Mouse (Mus musculus): ENCODE measurements at regions not wholly inside any gene's neighbourhood (a gene's known extent, or its start where the extent isn't known, plus 50 kb on each side); places are given as distances from the start of the nearest gene placed in this dataset.

GRCm38 (mm10) chr16:70644695-70645279 is 331.0 kb downstream of the Gbe1 start:
- no peak for DNase-seq (ENCODE audit: extremely low read depth)
- Histone ChIP-seq H3K4me2 (ENCODE audit: insufficient read depth, low read depth, poor library complexity, severe bottlenecking) (no peak overlapping the region), H3K9me3 (replicated peaks; ENCODE audit: low read length) (peaks cover 65% of the 10 kb centered on the region), H3K4me1 (ENCODE audit: control insufficient read depth in 1 of 2, insufficient read depth in 2 of 2) (no peaks in the 10 kb centered on the region), H3K4me3 (replicated peaks in 1 of 3; ENCODE audit: low read depth in 2 of 3, low read length in 2 of 3, poor library complexity in 1 of 3) (no peak overlapping the region), H3K79me2 (replicated peaks; ENCODE audit: control insufficient read depth, extremely low read depth, insufficient read depth, poor library complexity, severe bottlenecking) (no peaks in the 10 kb centered on the region), H3K27me3 (replicated peaks) (no peaks in the 10 kb centered on the region), H3K9ac (ENCODE audit: insufficient read depth, low read depth) (no peak overlapping the region), H3K27ac (ENCODE audit: insufficient read depth, low read depth) (no peak overlapping the region), H3K36me3 (replicated peaks in 1 of 2; ENCODE audit: control insufficient read depth in 1 of 2, insufficient read depth in 1 of 2, low read length in 1 of 2) (no peaks in the 10 kb centered on the region)
- dilution Hi-C loops (cut with MboI; ENCODE audit: extremely low pct_ligation_motif_present, extremely low pct_unique_long_range_greater_than_20kb, low sequenced_read_pairs) = no loop called here
- TF ChIP-seq ZMIZ1 (IDR thresholded peaks at IDR 0.05; ENCODE audit: low read depth, low read length) (no peak), SMC3 (IDR thresholded peaks at IDR 0.05; ENCODE audit: low read depth, low read length) (no peak), EP300 (IDR thresholded peaks at IDR 0.05; ENCODE audit: low read length) (no peak), PAX5 (IDR thresholded peaks at IDR 0.05; ENCODE audit: low read length) (no peak), ETS1 (conservative IDR thresholded peaks at IDR 0.05; ENCODE audit: low read depth, low read length) (no peak), HCFC1 (IDR thresholded peaks at IDR 0.05; ENCODE audit: low read depth, low read length) (no peak), MEF2A (IDR thresholded peaks at IDR 0.05; ENCODE audit: borderline replicate concordance, low read depth, low read length) (no peak), IRF4 (IDR thresholded peaks at IDR 0.05; ENCODE audit: low read depth, low read length) (no peak), MAX (IDR thresholded peaks at IDR 0.05; ENCODE audit: low read length) (no peak), ZC3H11A (IDR thresholded peaks at IDR 0.05; ENCODE audit: low read depth, low read length) (no peak), TBP (conservative IDR thresholded peaks at IDR 0.05; ENCODE audit: low read depth, low read length) (no peak), USF2 (conservative IDR thresholded peaks at IDR 0.05; ENCODE audit: low read depth, low read length) (no peak), E2F4 (IDR thresholded peaks at IDR 0.05; ENCODE audit: insufficient replicate concordance, low read depth, low read length) (no peak), ELF1 (IDR thresholded peaks at IDR 0.05; ENCODE audit: low read depth, low read length) (no peak)
- in situ Hi-C loops (cut with MboI; ENCODE audit: low pct_ligation_motif_present, low pct_unique_long_range_greater_than_20kb, low sequenced_read_pairs) = no loop called here

- no peak overlapping the region for H3K9ac ChIP-seq (ENCODE audit: insufficient read depth, low read depth)
- H3K27me3 ChIP-seq (replicated peaks) = no peaks in the 10 kb centered on the region
- H3K79me2 ChIP-seq (replicated peaks; ENCODE audit: control insufficient read depth, extremely low read depth, insufficient read depth, poor library complexity, severe bottlenecking) = no peaks in the 10 kb centered on the region
- H3K27ac ChIP-seq (ENCODE audit: insufficient read depth, low read depth) = no peak overlapping the region
- no peak overlapping the region for H3K4me3 ChIP-seq (replicated peaks in 1 of 3; ENCODE audit: low read depth in 2 of 3, low read length in 2 of 3, poor library complexity in 1 of 3)
- TF ChIP-seq JUN (IDR thresholded peaks at IDR 0.05; ENCODE audit: insufficient read depth, low read depth, low read length) (no peak), ZKSCAN1 (IDR thresholded peaks at IDR 0.05; ENCODE audit: borderline replicate concordance, low read depth, low read length) (no peak), ETS1 (conservative IDR thresholded peaks at IDR 0.05; ENCODE audit: low read depth, low read length) (no peak), GABPA (IDR thresholded peaks at IDR 0.05; ENCODE audit: insufficient replicate concordance, low read depth, low read length) (no peak), NRF1 (IDR thresholded peaks at IDR 0.05; ENCODE audit: low read depth, low read length) (no peak), SMC3 (IDR thresholded peaks at IDR 0.05; ENCODE audit: low read depth, low read length) (no peak), TBP (conservative IDR thresholded peaks at IDR 0.05; ENCODE audit: low read depth, low read length) (no peak), TCF12 (IDR thresholded peaks at IDR 0.05; ENCODE audit: low read depth, low read length) (no peak), ZNF384 (IDR thresholded peaks at IDR 0.05; ENCODE audit: low read depth, low read length) (no peak), MAFK (IDR thresholded peaks at IDR 0.05; ENCODE audit: insufficient replicate concordance, low read length) (no peak), USF2 (conservative IDR thresholded peaks at IDR 0.05; ENCODE audit: low read depth, low read length) (no peak)
- DNase-seq (ENCODE audit: extremely low read depth) = no peak
- no peak overlapping the region for H3K4me2 ChIP-seq (ENCODE audit: insufficient read depth, low read depth, poor library complexity, severe bottlenecking)
- H3K9me3 ChIP-seq (replicated peaks; ENCODE audit: low read length) = peaks cover 58% of the 10 kb centered on the region
- dilution Hi-C loops (cut with MboI; ENCODE audit: extremely low pct_ligation_motif_present, extremely low pct_unique_long_range_greater_than_20kb, low sequenced_read_pairs) = no loop called here
- no peaks in the 10 kb centered on the region for H3K4me1 ChIP-seq (ENCODE audit: control insufficient read depth in 1 of 2, insufficient read depth in 2 of 2)
- H3K36me3 ChIP-seq (replicated peaks in 1 of 2; ENCODE audit: control insufficient read depth in 1 of 2, insufficient read depth in 1 of 2, low read length in 1 of 2) = no peaks in the 10 kb centered on the region
- in situ Hi-C loops (cut with MboI; ENCODE audit: low pct_ligation_motif_present, low pct_unique_long_range_greater_than_20kb, low sequenced_read_pairs) = no loop called here
Observed at GRCm38 (mm10) chr16:70654429-70655081, 340.8 kb downstream of the Gbe1 start.
